Mouse (Mus musculus): Measurements from ENCODE around the gene Lbp.

Lbp gene

GRCm38 (mm10) chr2:158361678-158362320, 55.5 kb downstream of the Lbp start:
- no peak for DNase-seq (ENCODE audit: low read depth)

- no peak for DNase-seq (ENCODE audit: low read depth)
Observed at GRCm38 (mm10) chr2:158364175-158364574, 57.9 kb downstream of the Lbp start.

- DNase-seq (ENCODE audit: low read depth) = no peak
Observed at GRCm38 (mm10) chr2:158365099-158365850, 59.0 kb downstream of the Lbp start.

- DNase-seq (ENCODE audit: low read depth) = no peak
Observed at GRCm38 (mm10) chr2:158367654-158368053, 61.4 kb downstream of the Lbp start.

GRCm38 (mm10) chr2:158368313-158368712, 62.0 kb downstream of the Lbp start:
- no peak for DNase-seq (ENCODE audit: low read depth)

GRCm38 (mm10) chr2:158369474-158370172, 63.3 kb downstream of the Lbp start:
- no peak for DNase-seq (ENCODE audit: low read depth)

- no peak for DNase-seq (ENCODE audit: low read depth)
Observed at GRCm38 (mm10) chr2:158370173-158370550, 63.9 kb downstream of the Lbp start.

GRCm38 (mm10) chr2:158373061-158373460, 66.8 kb downstream of the Lbp start:
- DNase-seq (ENCODE audit: low read depth) = no peak

- no peak for DNase-seq (ENCODE audit: low read depth)
Observed at GRCm38 (mm10) chr2:158373516-158373915, 67.2 kb downstream of the Lbp start.

- DNase-seq (ENCODE audit: low read depth) = no peak
Observed at GRCm38 (mm10) chr2:158375443-158376122, 69.3 kb downstream of the Lbp start, which contains the start of gene Snhg11. Snhg11 (plus strand) TSS chr2:158375638.

- no peak for DNase-seq (ENCODE audit: low read depth)
Observed at GRCm38 (mm10) chr2:158376123-158376687, 69.9 kb downstream of the Lbp start.

GRCm38 (mm10) chr2:158376798-158377197, 70.5 kb downstream of the Lbp start:
- DNase-seq (ENCODE audit: low read depth) = no peak

- no peak for DNase-seq (ENCODE audit: low read depth)
Observed at GRCm38 (mm10) chr2:158377811-158378210, 71.5 kb downstream of the Lbp start.

GRCm38 (mm10) chr2:158379354-158380078, 73.2 kb downstream of the Lbp start:
- DNase-seq (ENCODE audit: low read depth) = peak; percentile 87

Measured in naive thymus-derived CD4-positive, alpha-beta T cell, adult 2 months (primary cell).